Mouse (Mus musculus): ENCODE results near the gene Apba1.

The Apba1 gene

GRCm38 (mm10) chr19:23972881-23973649 is 214.4 kb downstream of the Apba1 start:
- no peak for DNase-seq (ENCODE audit: low read depth, low spot score)

- DNase-seq (ENCODE audit: low read depth, low spot score) = no peak
Measured at GRCm38 (mm10) chr19:23977901-23978443, 219.3 kb downstream of the Apba1 start.

- DNase-seq (ENCODE audit: low read depth, low spot score) = no peak
Measured at GRCm38 (mm10) chr19:23980598-23980997, 221.9 kb downstream of the Apba1 start.

- DNase-seq (ENCODE audit: low read depth, low spot score) = no peak
Measured at GRCm38 (mm10) chr19:23984186-23984585, 225.5 kb downstream of the Apba1 start.

- no peak for DNase-seq (ENCODE audit: low read depth, low spot score)
Measured at GRCm38 (mm10) chr19:23987291-23987690, 228.6 kb downstream of the Apba1 start.

- DNase-seq (ENCODE audit: low read depth, low spot score) = no peak
Measured at GRCm38 (mm10) chr19:23988166-23988565, 229.5 kb downstream of the Apba1 start.

DNA sequence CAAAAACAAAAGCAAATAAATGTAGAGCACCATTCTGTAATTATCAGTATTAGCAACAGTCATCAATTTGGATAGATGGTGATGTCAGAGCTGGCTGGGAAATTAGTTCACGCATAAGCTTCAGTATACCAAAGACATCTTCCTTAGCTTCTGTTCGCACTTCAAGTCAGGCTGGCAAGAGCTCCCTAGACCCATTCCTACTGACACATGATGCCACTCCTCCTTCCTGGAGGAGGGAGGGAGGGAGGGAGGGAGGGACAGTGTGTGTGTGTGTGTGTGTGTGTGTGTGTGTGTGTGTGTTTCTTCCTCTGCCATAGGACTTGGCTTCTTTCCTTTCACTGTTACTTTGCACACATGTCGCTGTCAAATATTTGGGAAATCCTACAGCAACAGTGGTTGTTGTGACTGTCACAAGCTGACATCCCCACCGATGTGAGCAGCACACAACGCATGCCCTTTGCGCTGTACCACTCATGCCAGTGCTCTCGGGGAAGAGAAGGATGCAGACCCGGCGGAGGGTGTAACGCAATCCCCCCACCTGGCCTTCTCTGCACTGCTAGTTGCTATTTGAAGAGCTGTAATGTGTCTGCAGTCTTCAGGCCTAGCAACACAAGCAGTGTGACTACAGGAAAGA is 237.2 kb downstream of the Apba1 start:
- DNase-seq (ENCODE audit: low read depth, low spot score) = no peak

Data from WW6 (cell line).